Mouse (Mus musculus) mammary gland, adult 2 months (tissue): ENCODE measurements around the gene Rps15a. TPM values are rescaled to one million over a fixed set of nuclear protein-coding genes. Genes with fewer than 3 reads are reported as not detected.

ENCODE experiments used
- polyA plus RNA-seq: library from polyadenylated mRNA; depleted of rRNA; stranded (reverse); fragments of >200 nt; gene quantifications from 2 replicates; pipeline ENCODE4 v1.2.3, GENCODE M21; 2012; ENCODE audit warnings: low replicate concordance; rRNA removed

Gene Rps15a
- 380 and 998 TPM in 2 replicates for polyA plus RNA-seq

DNA sequence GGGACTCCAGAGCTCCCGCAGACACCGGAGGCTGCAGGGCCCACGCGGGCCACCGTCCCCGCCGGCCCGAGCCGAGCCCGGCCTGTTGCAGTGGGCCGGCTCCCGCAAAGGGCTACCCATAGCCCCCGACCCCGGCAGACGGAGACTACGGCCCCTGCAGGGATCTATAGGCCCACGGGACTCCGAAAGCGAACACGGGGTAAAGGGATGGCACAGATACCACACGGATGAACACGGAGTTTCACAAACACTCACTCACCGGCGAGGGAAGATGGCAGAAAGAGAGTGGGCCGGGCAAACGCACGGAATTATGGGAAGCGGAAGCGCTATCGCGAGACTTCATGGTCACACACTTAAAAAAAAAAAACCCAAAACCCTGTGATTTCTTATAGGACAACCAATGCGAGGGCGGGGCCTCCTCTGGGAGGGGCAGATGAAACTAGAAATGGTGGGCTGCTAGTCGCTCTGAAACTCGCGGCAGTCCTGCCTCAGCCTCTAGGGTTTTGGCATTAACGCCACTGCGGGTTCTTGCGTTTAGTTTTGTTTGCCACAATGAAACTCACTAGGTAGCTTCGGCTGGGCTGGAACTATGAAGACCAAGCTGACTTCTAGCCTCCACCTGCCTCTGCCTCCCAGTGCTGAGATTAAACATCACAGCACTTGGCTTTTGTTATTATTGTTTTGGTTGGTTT is at the start of gene Rps15a:
Rps15a (minus strand) TSS at position 312 of the 692 bp plus-strand sequence.

DNA sequence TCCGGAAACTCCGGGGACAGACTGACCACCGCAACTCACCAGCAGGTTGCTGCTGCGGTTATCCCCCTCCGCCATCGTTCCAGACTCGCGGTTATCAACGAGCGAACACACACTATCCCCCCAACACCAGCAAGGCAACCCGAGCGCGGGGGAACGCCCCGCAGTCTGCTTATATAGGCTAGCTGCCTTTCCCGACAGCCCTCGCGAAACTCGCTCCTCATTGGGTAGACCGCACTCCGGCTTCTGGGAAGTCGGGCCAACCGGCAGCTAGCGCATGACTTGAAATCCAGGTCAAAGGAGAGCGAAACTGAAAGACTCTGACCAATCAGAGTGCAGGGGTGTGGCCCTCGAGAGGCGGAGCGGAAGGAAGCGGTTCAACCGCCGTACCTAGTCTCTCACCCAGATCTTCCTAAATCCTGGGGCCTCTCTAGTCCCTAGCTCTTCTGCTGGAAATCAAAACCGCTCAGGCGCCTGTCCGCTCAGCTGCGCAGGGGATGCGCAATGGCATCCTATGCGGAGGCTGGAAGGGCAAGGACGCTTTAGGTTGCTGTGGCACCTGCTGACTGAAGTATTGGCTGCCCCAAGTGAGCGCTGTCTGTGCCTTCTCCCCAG is 13.5 kb upstream of the Rps15a start, which contains the start of gene Arl6ip1:
Arl6ip1 (minus strand) TSS at position 233 of the 612 bp plus-strand sequence.

Other genes starting within 250 kb of the Rps15a start
- 31.8 and 90.0 TPM in 2 replicates for gene Arl6ip1, start 13.5 kb upstream of the Rps15a start, polyA plus RNA-seq
- gene Smg1, start 127.5 kb upstream of the Rps15a start, polyA plus RNA-seq: 39.3 and 39.5 TPM in 2 replicates